Mouse (Mus musculus) spleen, adult 2 months (tissue): ENCODE measurements around the gene Gtpbp6. TPM values are rescaled to one million over a fixed set of nuclear protein-coding genes. Genes with fewer than 3 reads are reported as not detected.

ENCODE experiments used
- DNase-seq, 2 experiments: peaks; one replicate each; pipeline versions ENCODE4 v3.0.0 to v3.0.0-alpha.2; 2012 to 2021; ENCODE audit warnings: low spot score in 2 of 2, low read depth in 1 of 2
- H3K27ac ChIP-seq: fragments of 200-500 bp; 2 replicates; pipeline ENCODE4 v1.5.1; 2012; ENCODE audit warnings: low read length, inconsistent platforms; ENCODE audit not compliant: insufficient read depth
- H3K27me3 ChIP-seq: fragments of 200-500 bp; 2 replicates; pipeline ENCODE4 v1.6.1; 2012; ENCODE audit warnings: mild to moderate bottlenecking, moderate library complexity, low read length, inconsistent platforms; ENCODE audit not compliant: control insufficient read depth, insufficient read depth
- H3K36me3 ChIP-seq: fragments of 200-500 bp; 2 replicates; pipeline ENCODE4 v1.6.1; 2012; ENCODE audit warnings: mild to moderate bottlenecking, low read length, inconsistent platforms; ENCODE audit not compliant: control insufficient read depth, insufficient read depth
- H3K4me1 ChIP-seq: fragments of 200-500 bp; 2 replicates; pipeline ENCODE4 v1.6.1; 2011; ENCODE audit warnings: inconsistent platforms; ENCODE audit not compliant: control insufficient read depth, insufficient read depth, insufficient read length
- H3K4me3 ChIP-seq: fragments of 200-500 bp; 2 replicates; pipeline ENCODE4 v1.5.1; 2011; ENCODE audit warnings: mild to moderate bottlenecking, inconsistent platforms; ENCODE audit not compliant: insufficient read depth, insufficient read length; ENCODE audit errors: extremely low read depth
- CTCF ChIP-seq: fragments of 200-500 bp; IDR thresholded peaks from 2 replicates; pipeline ENCODE4 v1.5.1; 2011; ENCODE audit warnings: mild to moderate bottlenecking, inconsistent platforms; ENCODE audit not compliant: insufficient read depth, insufficient read length, insufficient replicate concordance; ENCODE audit errors: extremely low read depth
- POLR2A ChIP-seq: fragments of 200-500 bp; IDR thresholded peaks from 2 replicates; pipeline ENCODE4 v1.6.1; 2011; ENCODE audit warnings: low read depth, low read length, inconsistent platforms
- WGBS: fragments of 180-500 bp; shearing (Covaris S2); methylation state at CpG from one replicate; pipeline ENCODE4 v1.1.7; 2018; 5-methylcytosine and 5-hydroxymethylcytosine counted together
- polyA plus RNA-seq: library from polyadenylated mRNA; depleted of rRNA; stranded (reverse); fragments of >200 nt; gene quantifications from 2 replicates; pipeline ENCODE4 v1.2.3, GENCODE M21; 2012

Gtpbp6 gene
- polyA plus RNA-seq, 1 experiment, result 156 TPM

GRCm38 (mm10) chr5:110104616-110105380 is 3.2 kb downstream of the Gtpbp6 start:
- H3K4me1 ChIP-seq, result peaks cover 12% of the 10 kb centered on the region
- TF ChIP-seq POLR2A (no peak), CTCF (no peak)
- H3K27ac ChIP-seq, result no peak overlapping the region
- DNase-seq, result no peak
- peaks cover 20% of the 10 kb centered on the region for H3K36me3 ChIP-seq
- no peaks in the 10 kb centered on the region for H3K27me3 ChIP-seq
- 96% methylated on average over 36 of the region's 36 CpGs for WGBS
- no peak overlapping the region for H3K4me3 ChIP-seq

- TF ChIP-seq CTCF, result no peak
- TF ChIP-seq POLR2A, result no peak
- no peaks in the 10 kb centered on the region for H3K27me3 ChIP-seq
- 96% methylated on average over 27 of the region's 27 CpGs for WGBS
- H3K27ac ChIP-seq, result no peak overlapping the region
- peaks cover 12% of the 10 kb centered on the region for H3K4me1 ChIP-seq
- no peak overlapping the region for H3K4me3 ChIP-seq
- peaks cover 20% of the 10 kb centered on the region for H3K36me3 ChIP-seq
- no peak for DNase-seq
Measured at GRCm38 (mm10) chr5:110103901-110104615, 3.9 kb downstream of the Gtpbp6 start.

- Histone ChIP-seq H3K36me3 (peaks cover 20% of the 10 kb centered on the region), H3K4me1 (peaks cover 12% of the 10 kb centered on the region), H3K27ac (no peak overlapping the region), H3K27me3 (no peaks in the 10 kb centered on the region), H3K4me3 (no peak overlapping the region)
- 93% methylated on average over 19 of the region's 19 CpGs for WGBS
- TF ChIP-seq CTCF, result no peak
- TF ChIP-seq POLR2A, result no peak
- no peak for DNase-seq
Measured at GRCm38 (mm10) chr5:110102853-110103625, 5.0 kb downstream of the Gtpbp6 start.

- Histone ChIP-seq H3K27ac (no peak overlapping the region), H3K4me3 (no peak overlapping the region), H3K4me1 (peaks cover 12% of the 10 kb centered on the region), H3K27me3 (no peaks in the 10 kb centered on the region), H3K36me3 (peaks cover 20% of the 10 kb centered on the region)
- DNase-seq, result no peak
- TF ChIP-seq CTCF (no peak), POLR2A (no peak)
- WGBS, result 94% methylated on average over 13 of the region's 13 CpGs
Measured at GRCm38 (mm10) chr5:110102429-110102828, 5.6 kb downstream of the Gtpbp6 start.

- H3K27ac ChIP-seq, result no peak overlapping the region
- H3K4me1 ChIP-seq, result peaks cover 9% of the 10 kb centered on the region
- WGBS, result 24% methylated on average over 34 of the region's 34 CpGs
- no peaks in the 10 kb centered on the region for H3K27me3 ChIP-seq
- peak overlapping the region; percentile 56 for H3K4me3 ChIP-seq
- peaks cover 20% of the 10 kb centered on the region for H3K36me3 ChIP-seq
- TF ChIP-seq CTCF, result no peak
- no peak for TF ChIP-seq POLR2A
- peak; percentile 31 to 38 for DNase-seq
Measured at GRCm38 (mm10) chr5:110101716-110102347, 6.2 kb downstream of the Gtpbp6 start.

- TF ChIP-seq POLR2A (no peak), CTCF (no peak)
- Histone ChIP-seq H3K4me3 (peak overlapping the region; percentile 56), H3K4me1 (peaks cover 8% of the 10 kb centered on the region), H3K27ac (no peak overlapping the region), H3K36me3 (peaks cover 20% of the 10 kb centered on the region), H3K27me3 (no peaks in the 10 kb centered on the region)
- peak; percentile 24 to 27 for DNase-seq
- 3% methylated on average over 36 of the region's 37 CpGs for WGBS
Measured at GRCm38 (mm10) chr5:110100921-110101631, 6.9 kb downstream of the Gtpbp6 start.
